Mouse (Mus musculus): ENCODE results near the gene Sarm1. TPM values are rescaled to one million over a fixed set of nuclear protein-coding genes. Genes with fewer than 3 reads are reported as not detected.

The Sarm1 gene
- total RNA-seq (2023): 1 to 10 TPM; 1.9 TPM

GRCm38 (mm10) chr11:78497544-78498522 lies at the start of gene Sarm1:
Gene Sarm1, minus strand, starts transcription at chr11:78497754.

GRCm38 (mm10) chr11:78536080-78536689 lies 38.6 kb upstream of the Sarm1 start, which contains the start of the genes Tnfaip1 and Ift20:
Gene Tnfaip1, minus strand, starts transcription at chr11:78536332.
Gene Ift20, plus strand, starts transcription at chr11:78536361.

GRCm38 (mm10) chr11:78512025-78512957 lies 14.7 kb upstream of the Sarm1 start, which contains the start of the genes Tmem199 and Poldip2:
Gene Tmem199, minus strand, starts transcription at chr11:78512172.
Gene Poldip2, plus strand, starts transcription at chr11:78512193.

GRCm38 (mm10) chr11:78502909-78503650 lies 5.5 kb upstream of the Sarm1 start, which contains the start of gene Sebox:
Gene Sebox, plus strand, starts transcription at chr11:78503447.

GRCm38 (mm10) chr11:78499004-78499403 lies 1.4 kb upstream of the Sarm1 start, which contains the start of gene Vtn:
Gene Vtn, plus strand, starts transcription at chr11:78499091.

GRCm38 (mm10) chr11:78465568-78466180 lies 31.9 kb downstream of the Sarm1 start, which contains the start of gene Slc46a1:
Gene Slc46a1, plus strand, starts transcription at chr11:78465697.

Other genes starting within 250 kb of the Sarm1 start
- gene 2610507B11Rik, start 236.0 kb downstream of the Sarm1 start, total RNA-seq (2023): 100 to 1,000 TPM; 105 to 107 TPM
- gene BC030499, start 206.9 kb downstream of the Sarm1 start, total RNA-seq (2023): 1 to 10 TPM; 1.5 TPM
- gene Spag5, start 196.2 kb downstream of the Sarm1 start, total RNA-seq (2023): 1 to 10 TPM in 1 of 2 experiments, under 1 TPM in 1; 0.81 to 2.9 TPM
- 1 to 10 TPM; 7.4 to 9.0 TPM for gene Aldoc, start 174.8 kb downstream of the Sarm1 start, total RNA-seq (2023)
- 10 to 100 TPM; 60.7 to 63.9 TPM for gene Pigs, start 169.3 kb downstream of the Sarm1 start, total RNA-seq (2023)
- 10 to 100 TPM; 69.6 to 82.3 TPM for gene Unc119, start 154.3 kb downstream of the Sarm1 start, total RNA-seq (2023)
- gene Foxn1, start 111.2 kb downstream of the Sarm1 start, total RNA-seq (2023): not detected
- gene Slc13a2, start 75.5 kb downstream of the Sarm1 start, total RNA-seq (2023): under 1 TPM in 1 of 2 experiments, not detected in 1; 0.66 TPM
- gene Slc46a1, start 32.1 kb downstream of the Sarm1 start, total RNA-seq (2023): 1 to 10 TPM; 5.9 to 7.9 TPM
- not detected for gene Vtn, start 1.3 kb upstream of the Sarm1 start, total RNA-seq (2023)
- gene Sebox, start 5.7 kb upstream of the Sarm1 start, total RNA-seq (2023): not detected
- 10 to 100 TPM; 18.9 to 24.0 TPM for gene Tmem199, start 14.4 kb upstream of the Sarm1 start, total RNA-seq (2023)
- gene Poldip2, start 14.4 kb upstream of the Sarm1 start, total RNA-seq (2023): 10 to 100 TPM; 24.6 to 28.4 TPM
- 10 to 100 TPM; 16.8 to 17.1 TPM for gene Tnfaip1, start 38.6 kb upstream of the Sarm1 start, total RNA-seq (2023)
- gene Ift20, start 38.6 kb upstream of the Sarm1 start, total RNA-seq (2023): 10 to 100 TPM; 31.8 to 33.8 TPM
- 10 to 100 TPM; 12.3 to 15.0 TPM for gene Tmem97, start 53.0 kb upstream of the Sarm1 start, total RNA-seq (2023)
- gene Nlk, start 199.6 kb upstream of the Sarm1 start, total RNA-seq (2023): 10 to 100 TPM; 15.1 to 16.1 TPM